Mouse (Mus musculus) heart, postnatal 0 days (tissue): ENCODE measurements at regions not wholly inside any gene's neighbourhood (a gene's known extent, or its start where the extent isn't known, plus 50 kb on each side); places are given as distances from the start of the nearest gene placed in this dataset.
A peak's percentile ranks its signal among the peaks of the same experiment; 100 is the strongest.

Source experiments
- ATAC-seq: fragments of 200-750 bp; cut with Nextera tagmentation; 2 replicates; pipeline ENCODE4 v1.8.0; 2017; ENCODE audit warnings: low read depth, moderate number of reproducible peaks, moderate library complexity; ENCODE audit not compliant: insufficient read depth
- DNase-seq: peaks from one replicate; pipeline ENCODE4 v3.0.0-alpha.2; 2016; ENCODE audit warnings: low spot score
- H3K27ac ChIP-seq: fragments of 300-500 bp; sonication (generic); 2 replicates; pipeline ENCODE4 v1.5.1; 2014; ENCODE audit warnings: low read depth, mild to moderate bottlenecking
- H3K27me3 ChIP-seq: fragments of 300-500 bp; sonication (generic); 2 replicates; pipeline ENCODE4 v1.6.1; 2014; ENCODE audit warnings: low read length, mixed read lengths; ENCODE audit not compliant: control insufficient read depth, insufficient read depth
- H3K36me3 ChIP-seq: fragments of 300-500 bp; sonication (generic); replicated peaks from 2 replicates; pipeline ENCODE4 v1.6.1; 2014; ENCODE audit warnings: low read length, mixed read lengths; ENCODE audit not compliant: control insufficient read depth, insufficient read depth
- H3K4me1 ChIP-seq: fragments of 300-500 bp; sonication (generic); 2 replicates; pipeline ENCODE4 v1.6.1; 2014; ENCODE audit warnings: antibody characterized with exemption; ENCODE audit not compliant: control insufficient read depth, insufficient read depth
- H3K4me2 ChIP-seq: fragments of 300-500 bp; sonication (generic); 2 replicates; pipeline ENCODE4 v1.6.1; 2014; ENCODE audit warnings: low read depth, mild to moderate bottlenecking, low read length, moderate library complexity
- H3K4me3 ChIP-seq: fragments of 300-500 bp; sonication (generic); 2 replicates; pipeline ENCODE4 v1.5.1; 2014; ENCODE audit warnings: low read depth, low read length
- H3K9ac ChIP-seq: fragments of 300-500 bp; sonication (generic); replicated peaks from 2 replicates; pipeline ENCODE4 v1.6.1; 2014; ENCODE audit warnings: low read depth, low read length, mixed read lengths
- H3K9me3 ChIP-seq: fragments of 300-500 bp; sonication (generic); replicated peaks from 2 replicates; pipeline ENCODE4 v1.6.1; 2016; ENCODE audit warnings: low read length; ENCODE audit not compliant: control insufficient read depth
- CTCF ChIP-seq: IDR thresholded peaks from 2 replicates; pipeline ENCODE4 v1.5.1; 2016; ENCODE audit warnings: antibody characterized with exemption, control low read depth, low read depth
- EP300 ChIP-seq: IDR thresholded peaks from 2 replicates; pipeline ENCODE4 v1.6.1; 2016; ENCODE audit warnings: antibody characterized with exemption, low read depth
- whole genome bisulfite sequencing: fragments of 180-500 bp; shearing (Covaris S2); extraction: QIAGEN DNeasy Blood & Tissue Kit; methylation state at CpG from one replicate; pipeline ENCODE4 v1.1.7; 2014; 5-methylcytosine and 5-hydroxymethylcytosine counted together

GRCm38 (mm10) chr11:56823471-56823870 is 187.7 kb upstream of the Gria1 start:
- Histone ChIP-seq H3K4me2 (no peak overlapping the region), H3K27ac (no peak overlapping the region), H3K9ac (no peak overlapping the region), H3K4me1 (no peaks in the 10 kb centered on the region; the same call in 1 of the 2 replicates), H3K27me3 (no peaks in the 10 kb centered on the region), H3K9me3 (no peaks in the 10 kb centered on the region), H3K36me3 (no peaks in the 10 kb centered on the region), H3K4me3 (no peak overlapping the region)
- ATAC-seq (no peak), DNase-seq (peak; percentile 25)
- TF ChIP-seq CTCF (no peak), EP300 (no peak)

- DNase-seq: no peak
Observed at GRCm38 (mm10) chr11:56827499-56827898, 183.7 kb upstream of the Gria1 start.

GRCm38 (mm10) chr11:56862649-56863048 is 148.5 kb upstream of the Gria1 start:
- Histone ChIP-seq H3K9me3 (no peaks in the 10 kb centered on the region), H3K27ac (peak overlapping the region; percentile 77), H3K36me3 (no peaks in the 10 kb centered on the region), H3K9ac (no peak overlapping the region), H3K27me3 (no peaks in the 10 kb centered on the region), H3K4me1 (no peaks in the 10 kb centered on the region), H3K4me2 (no peak overlapping the region), H3K4me3 (no peak overlapping the region)
- TF ChIP-seq CTCF: no peak
- TF ChIP-seq EP300: no peak
- WGBS: 4% methylated on average over 4 of the region's 4 CpGs
- peak; percentile 90 for DNase-seq
- ATAC-seq: peak; percentile 94

More at GRCm38 (mm10) chr11:56827499-56827898, 183.7 kb upstream of the Gria1 start:
- Histone ChIP-seq H3K4me1 (no peaks in the 10 kb centered on the region; the same call in 1 of the 2 replicates), H3K9me3 (no peaks in the 10 kb centered on the region), H3K9ac (no peak overlapping the region), H3K4me2 (no peak overlapping the region), H3K27ac (no peak overlapping the region), H3K27me3 (no peaks in the 10 kb centered on the region), H3K36me3 (no peaks in the 10 kb centered on the region), H3K4me3 (no peak overlapping the region)
- TF ChIP-seq CTCF (no peak), EP300 (no peak)
- no peak for ATAC-seq
- 46% methylated on average over 5 of the region's 5 CpGs for WGBS

GRCm38 (mm10) chr11:56871640-56872039 is 139.5 kb upstream of the Gria1 start:
- no peak for DNase-seq
- no peak overlapping the region for H3K4me2 ChIP-seq
- WGBS: 15% methylated on average over 3 of the region's 3 CpGs
- no peaks in the 10 kb centered on the region for H3K27me3 ChIP-seq
- H3K9ac ChIP-seq: no peak overlapping the region
- H3K27ac ChIP-seq: no peak overlapping the region
- H3K4me1 ChIP-seq: no peaks in the 10 kb centered on the region
- H3K36me3 ChIP-seq: no peaks in the 10 kb centered on the region
- no peak for ATAC-seq
- H3K9me3 ChIP-seq: 0 out of 2 replicates have a peak, but pooled peaks cover 7% of the 10 kb centered on the region
- H3K4me3 ChIP-seq: no peak overlapping the region
- TF ChIP-seq EP300 (no peak), CTCF (no peak)

- Histone ChIP-seq H3K27me3 (no peaks in the 10 kb centered on the region), H3K9ac (no peak overlapping the region), H3K9me3 (no peaks in the 10 kb centered on the region), H3K36me3 (no peaks in the 10 kb centered on the region), H3K4me1 (no peaks in the 10 kb centered on the region), H3K4me3 (no peak overlapping the region), H3K4me2 (no peak overlapping the region), H3K27ac (no peak overlapping the region)
- TF ChIP-seq EP300 (no peak), CTCF (no peak)
- 81% methylated on average over 4 of the region's 4 CpGs for WGBS
- DNase-seq (no peak), ATAC-seq (no peak)
Observed at GRCm38 (mm10) chr11:56898548-56898951, 112.6 kb upstream of the Gria1 start.

GRCm38 (mm10) chr11:56901201-56901600 is 110.0 kb upstream of the Gria1 start:
- Histone ChIP-seq H3K36me3 (no peaks in the 10 kb centered on the region), H3K9ac (no peak overlapping the region), H3K27ac (no peak overlapping the region), H3K4me3 (no peak overlapping the region), H3K27me3 (no peaks in the 10 kb centered on the region), H3K4me1 (no peaks in the 10 kb centered on the region), H3K9me3 (no peaks in the 10 kb centered on the region), H3K4me2 (no peak overlapping the region)
- ATAC-seq (no peak), DNase-seq (no peak)
- WGBS: 78% methylated on average over 3 of the region's 3 CpGs
- TF ChIP-seq CTCF (no peak), EP300 (no peak)
